Mouse (Mus musculus) liver, embryonic 16.5 days (tissue): ENCODE measurements around the gene Stxbp5l. TPM values are rescaled to one million over a fixed set of nuclear protein-coding genes. Genes with fewer than 3 reads are reported as not detected.
A peak's percentile ranks its signal among the peaks of the same experiment; 100 is the strongest.

Experiments used
- ATAC-seq: fragments of 200-750 bp; cut with Nextera tagmentation; 2 replicates; pipeline ENCODE4 v1.8.0; 2017; ENCODE audit warnings: low read depth, mild to moderate bottlenecking, moderate number of reproducible peaks, moderate library complexity
- H3K27ac ChIP-seq: fragments of 300-500 bp; sonication (generic); 2 replicates; pipeline ENCODE4 v1.5.1; 2014; ENCODE audit warnings: mild to moderate bottlenecking, low read length
- H3K27me3 ChIP-seq: fragments of 300-500 bp; sonication (generic); 2 replicates; pipeline ENCODE4 v1.6.1; 2014; ENCODE audit warnings: low read depth, low read length, mixed read lengths; ENCODE audit not compliant: control insufficient read depth, insufficient read depth
- H3K36me3 ChIP-seq: fragments of 300-500 bp; sonication (generic); 2 replicates; pipeline ENCODE4 v1.6.1; 2014; ENCODE audit warnings: mild to moderate bottlenecking; ENCODE audit not compliant: control insufficient read depth, insufficient read depth
- H3K4me1 ChIP-seq: fragments of 300-500 bp; sonication (generic); 2 replicates; pipeline ENCODE4 v1.6.1; 2014; ENCODE audit warnings: low read depth, low read length, mixed read lengths; ENCODE audit not compliant: control insufficient read depth
- H3K4me2 ChIP-seq: fragments of 300-500 bp; sonication (generic); 2 replicates; pipeline ENCODE4 v1.6.1; 2014; ENCODE audit warnings: low read depth, low read length, mixed read lengths
- H3K4me3 ChIP-seq: fragments of 300-500 bp; sonication (generic); 2 replicates; pipeline ENCODE4 v1.5.1; 2014; ENCODE audit warnings: low read depth, mild to moderate bottlenecking, low read length
- H3K9ac ChIP-seq: fragments of 300-500 bp; sonication (generic); 2 replicates; pipeline ENCODE4 v1.6.1; 2014; ENCODE audit warnings: low read depth, low read length
- H3K9me3 ChIP-seq: fragments of 300-500 bp; sonication (generic); replicated peaks from 2 replicates; pipeline ENCODE4 v1.6.1; 2016; ENCODE audit warnings: low read length; ENCODE audit not compliant: control insufficient read depth
- WGBS: fragments of 180-500 bp; shearing (Covaris S2); extraction: QIAGEN DNeasy Blood & Tissue Kit; methylation state at CpG from one replicate; pipeline ENCODE4 v1.1.7; 2014; ENCODE audit not compliant: insufficient replicate concordance; 5-methylcytosine and 5-hydroxymethylcytosine counted together
- polyA plus RNA-seq: library from polyadenylated mRNA; unstranded; fragments of >200 nt; fragmentation: Nextera tagmentation; extraction: Ambion mirVana; gene quantifications from 2 replicates; pipeline ENCODE4 v1.2.1, GENCODE M21; 2015

Stxbp5l gene
- polyA plus RNA-seq: 0.06 TPM in 1 of 2 replicates, not detected in the other

- ATAC-seq: peak; percentile 95
- Histone ChIP-seq H3K9me3 (no peaks in the 10 kb centered on the region), H3K4me1 (no peaks in the 10 kb centered on the region), H3K4me3 (peak within 1 kb of the TSS; percentile 42), H3K4me2 (peak within 1 kb of the TSS; percentile 63), H3K27me3 (peaks cover 20% of the 10 kb centered on the region), H3K27ac (no peak within 1 kb of the TSS), H3K9ac (no peak within 1 kb of the TSS), H3K36me3 (no peaks in the 10 kb centered on the region)
- under 1% methylated on average over 33 of the region's 33 CpGs for WGBS
Observed at GRCm38 (mm10) chr16:37384821-37385344, at the start of gene Stxbp5l. Stxbp5l (minus strand) TSS chr16:37384962.

GRCm38 (mm10) chr16:37433418-37434204 lies 48.8 kb upstream of the Stxbp5l start:
- no peak for ATAC-seq
- no peak overlapping the region for H3K4me2 ChIP-seq

GRCm38 (mm10) chr16:37425434-37425833 lies 40.7 kb upstream of the Stxbp5l start:
- Histone ChIP-seq H3K4me3 (no peak overlapping the region), H3K27me3 (no peaks in the 10 kb centered on the region), H3K9ac (no peak overlapping the region), H3K4me2 (no peak overlapping the region), H3K4me1 (no peaks in the 10 kb centered on the region), H3K9me3 (no peaks in the 10 kb centered on the region), H3K27ac (no peak overlapping the region), H3K36me3 (no peaks in the 10 kb centered on the region)
- no peak for ATAC-seq
- 35% methylated on average over 1 of the region's 1 CpGs for WGBS

More at GRCm38 (mm10) chr16:37433418-37434204, 48.8 kb upstream of the Stxbp5l start:
- no peak overlapping the region for H3K4me3 ChIP-seq
- WGBS: 36% methylated on average over 5 of the region's 5 CpGs
- H3K27ac ChIP-seq: no peak overlapping the region
- no peaks in the 10 kb centered on the region for H3K27me3 ChIP-seq
- H3K4me1 ChIP-seq: no peaks in the 10 kb centered on the region
- H3K36me3 ChIP-seq: no peaks in the 10 kb centered on the region
- H3K9ac ChIP-seq: no peak overlapping the region
- H3K9me3 ChIP-seq: no peaks in the 10 kb centered on the region

- Histone ChIP-seq H3K4me2 (no peak overlapping the region), H3K4me1 (no peaks in the 10 kb centered on the region), H3K9me3 (no peaks in the 10 kb centered on the region), H3K27me3 (no peaks in the 10 kb centered on the region), H3K36me3 (no peaks in the 10 kb centered on the region), H3K4me3 (no peak overlapping the region), H3K9ac (no peak overlapping the region), H3K27ac (no peak overlapping the region)
- 70% methylated on average over 5 of the region's 5 CpGs for WGBS
- no peak for ATAC-seq
Observed at GRCm38 (mm10) chr16:37422874-37423273, 38.1 kb upstream of the Stxbp5l start.

- Histone ChIP-seq H3K27ac (no peak overlapping the region), H3K4me2 (no peak overlapping the region), H3K4me1 (no peaks in the 10 kb centered on the region), H3K4me3 (no peak overlapping the region), H3K9ac (no peak overlapping the region), H3K36me3 (no peaks in the 10 kb centered on the region), H3K9me3 (no peaks in the 10 kb centered on the region), H3K27me3 (no peaks in the 10 kb centered on the region)
- ATAC-seq: no peak
- WGBS: 67% methylated on average over 3 of the region's 3 CpGs
Observed at GRCm38 (mm10) chr16:37421851-37422250, 37.1 kb upstream of the Stxbp5l start.

- Histone ChIP-seq H3K36me3 (no peaks in the 10 kb centered on the region), H3K27ac (no peak overlapping the region), H3K4me1 (no peaks in the 10 kb centered on the region), H3K9ac (no peak overlapping the region), H3K27me3 (no peaks in the 10 kb centered on the region), H3K4me2 (no peak overlapping the region), H3K4me3 (no peak overlapping the region), H3K9me3 (no peaks in the 10 kb centered on the region)
- ATAC-seq: no peak
- WGBS: 55% methylated on average over 2 of the region's 2 CpGs
Observed at GRCm38 (mm10) chr16:37420512-37420911, 35.8 kb upstream of the Stxbp5l start.

- no peak overlapping the region for H3K27ac ChIP-seq
- ATAC-seq: no peak
- H3K9me3 ChIP-seq: no peaks in the 10 kb centered on the region
- no peak overlapping the region for H3K4me3 ChIP-seq
- no peaks in the 10 kb centered on the region for H3K27me3 ChIP-seq
- no peak overlapping the region for H3K4me2 ChIP-seq
- WGBS: 71% methylated on average over 4 of the region's 4 CpGs
- no peaks in the 10 kb centered on the region for H3K36me3 ChIP-seq
- no peak overlapping the region for H3K9ac ChIP-seq
- H3K4me1 ChIP-seq: no peaks in the 10 kb centered on the region
Observed at GRCm38 (mm10) chr16:37405536-37405935, 20.8 kb upstream of the Stxbp5l start.

- no peak for ATAC-seq
- no peaks in the 10 kb centered on the region for H3K27me3 ChIP-seq
- no peak overlapping the region for H3K27ac ChIP-seq
- no peak overlapping the region for H3K4me3 ChIP-seq
- no peaks in the 10 kb centered on the region for H3K9me3 ChIP-seq
- H3K4me1 ChIP-seq: no peaks in the 10 kb centered on the region
- H3K36me3 ChIP-seq: no peaks in the 10 kb centered on the region
- 42% methylated on average over 1 of the region's 1 CpGs for WGBS
- no peak overlapping the region for H3K9ac ChIP-seq
- H3K4me2 ChIP-seq: no peak overlapping the region
Observed at GRCm38 (mm10) chr16:37404922-37405321, 20.2 kb upstream of the Stxbp5l start.

- no peaks in the 10 kb centered on the region for H3K36me3 ChIP-seq
Observed at GRCm38 (mm10) chr16:37389964-37390363, 5.2 kb upstream of the Stxbp5l start.

More at GRCm38 (mm10) chr16:37389964-37390363, 5.2 kb upstream of the Stxbp5l start:
- Histone ChIP-seq H3K4me2 (no peak overlapping the region), H3K4me3 (no peak overlapping the region), H3K9ac (no peak overlapping the region), H3K27me3 (peaks cover 4% of the 10 kb centered on the region), H3K9me3 (no peaks in the 10 kb centered on the region), H3K4me1 (no peaks in the 10 kb centered on the region), H3K27ac (no peak overlapping the region)
- no peak for ATAC-seq
